Mouse (Mus musculus) heart, adult 2 months (tissue): ENCODE data around the gene Gm20671.

ENCODE experiments used
- CTCF ChIP-seq: fragments of 200-600 bp; IDR thresholded peaks from 2 replicates; pipeline ENCODE4 v1.8.1; 2022; ENCODE audit warnings: antibody characterized with exemption, mild to moderate bottlenecking, moderate library complexity
- EP300 ChIP-seq: fragments of 200-500 bp; IDR thresholded peaks from 2 replicates; pipeline ENCODE4 v1.6.1; 2011; ENCODE audit warnings: low read depth, low read length, control low read depth; ENCODE audit not compliant: insufficient read depth

DNA sequence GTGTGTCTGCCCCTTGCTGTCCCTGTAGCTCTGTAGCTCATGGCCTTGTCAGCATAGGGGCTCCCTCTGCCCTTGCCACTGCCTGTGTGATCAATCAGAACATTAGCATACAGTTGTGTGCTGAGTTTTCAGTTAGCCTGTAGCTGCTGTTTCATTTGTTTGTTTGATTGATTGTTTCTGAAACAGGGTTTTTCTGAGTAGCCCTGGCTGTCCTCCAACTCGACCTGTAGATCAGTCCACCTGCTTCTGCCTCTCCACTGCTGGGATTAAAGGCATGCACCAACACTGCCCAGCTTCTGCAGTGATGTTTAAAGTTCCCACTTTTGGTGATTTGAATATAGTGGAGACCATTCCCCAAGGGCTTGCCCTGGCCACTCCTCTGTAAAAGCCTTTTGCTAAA is 109.2 kb downstream of the Gm20671 start:
- no peak for TF ChIP-seq CTCF
- TF ChIP-seq EP300 = no peak
